Mouse (Mus musculus) heart, embryonic 16.5 days (tissue): ENCODE results near the gene Zfp949. TPM values are rescaled to one million over a fixed set of nuclear protein-coding genes. Genes with fewer than 3 reads are reported as not detected.
"Not testable (repeated sequence)": the region's sequence is repeated elsewhere in the genome, so short reads cannot be mapped to it uniquely, and the experiment has no call there.

Experiments
- ATAC-seq: fragments of 200-750 bp; cut with Nextera tagmentation; replicated peaks from 2 replicates; pipeline ENCODE4 v1.8.0; 2017; ENCODE audit warnings: moderate number of reproducible peaks; ENCODE audit not compliant: insufficient read depth, low FRiP score; ENCODE audit errors: extremely low read depth
- H3K27ac ChIP-seq: fragments of 300-500 bp; sonication (generic); 2 replicates; pipeline ENCODE4 v1.5.1; 2014; ENCODE audit warnings: mild to moderate bottlenecking, low read length, control low read depth, moderate library complexity
- H3K27me3 ChIP-seq: fragments of 300-500 bp; sonication (generic); 2 replicates; pipeline ENCODE4 v1.6.1; 2014; ENCODE audit warnings: low read length, mixed read lengths; ENCODE audit not compliant: control insufficient read depth, insufficient read depth
- H3K36me3 ChIP-seq: fragments of 300-500 bp; sonication (generic); 2 replicates; pipeline ENCODE4 v1.6.1; 2014; ENCODE audit not compliant: control insufficient read depth, insufficient read depth
- H3K4me1 ChIP-seq: fragments of 300-500 bp; sonication (generic); 2 replicates; pipeline ENCODE4 v1.6.1; 2014; ENCODE audit warnings: low read length, mixed read lengths; ENCODE audit not compliant: control insufficient read depth, insufficient read depth
- H3K4me2 ChIP-seq: fragments of 300-500 bp; sonication (generic); 2 replicates; pipeline ENCODE4 v1.6.1; 2014; ENCODE audit warnings: low read depth, mild to moderate bottlenecking, control low read depth, low read length
- H3K4me3 ChIP-seq: fragments of 300-500 bp; sonication (generic); 2 replicates; pipeline ENCODE4 v1.5.1; 2014; ENCODE audit warnings: mild to moderate bottlenecking, control low read depth, low read length
- H3K9ac ChIP-seq: fragments of 300-500 bp; sonication (generic); 2 replicates; pipeline ENCODE4 v1.6.1; 2014; ENCODE audit warnings: low read length, control low read depth
- H3K9me3 ChIP-seq: fragments of 300-500 bp; sonication (generic); replicated peaks from 2 replicates; pipeline ENCODE4 v1.6.1; 2016; ENCODE audit warnings: low read length; ENCODE audit not compliant: control insufficient read depth
- WGBS: fragments of 180-500 bp; shearing (Covaris S2); extraction: QIAGEN DNeasy Blood & Tissue Kit; methylation state at CpG from one replicate; pipeline ENCODE4 v1.1.7; 2014; 5-methylcytosine and 5-hydroxymethylcytosine counted together
- polyA plus RNA-seq: library from polyadenylated mRNA; unstranded; fragments of >200 nt; fragmentation: Nextera tagmentation; extraction: Ambion mirVana; gene quantifications from 2 replicates; pipeline ENCODE4 v1.2.1, GENCODE M21; 2015

The Zfp949 gene
- polyA plus RNA-seq, 1 experiment from 2014 or later: 8.9 TPM

GRCm38 (mm10) chr9:88553071-88553470 is 5.3 kb downstream of the Zfp949 start:
- peaks cover 10% of the 10 kb centered on the region for H3K4me1 ChIP-seq
- no peak overlapping the region for H3K27ac ChIP-seq
- no peak overlapping the region for H3K4me2 ChIP-seq
- H3K27me3 ChIP-seq: no peaks in the 10 kb centered on the region
- WGBS: 99% methylated on average over 14 of the region's 14 CpGs
- H3K9ac ChIP-seq: no peak overlapping the region
- peaks cover 14% of the 10 kb centered on the region for H3K36me3 ChIP-seq
- no peak for ATAC-seq
- H3K9me3 ChIP-seq: no peaks in the 10 kb centered on the region
- no peak overlapping the region for H3K4me3 ChIP-seq

GRCm38 (mm10) chr9:88558146-88558545 is 10.3 kb downstream of the Zfp949 start:
- no peak for ATAC-seq
- no peak overlapping the region for H3K9ac ChIP-seq
- H3K27ac ChIP-seq: no peak overlapping the region
- no peak overlapping the region for H3K4me2 ChIP-seq
- 89% methylated on average over 4 of the region's 4 CpGs for WGBS
- H3K4me1 ChIP-seq: no peaks in the 10 kb centered on the region
- peaks cover 26% of the 10 kb centered on the region for H3K36me3 ChIP-seq
- peaks cover 2% of the 10 kb centered on the region; the same call in 1 of the 2 replicates for H3K9me3 ChIP-seq
- no peak overlapping the region for H3K4me3 ChIP-seq
- H3K27me3 ChIP-seq: no peaks in the 10 kb centered on the region

GRCm38 (mm10) chr9:88561476-88561875 is 13.7 kb downstream of the Zfp949 start:
- not testable (repeated sequence) for H3K4me1 ChIP-seq, H3K9ac ChIP-seq, H3K9me3 ChIP-seq, H3K4me3 ChIP-seq, ATAC-seq, H3K27ac ChIP-seq, H3K27me3 ChIP-seq, H3K4me2 ChIP-seq
- WGBS: 94% methylated on average over 2 of the region's 2 CpGs
- H3K36me3 ChIP-seq: peaks cover 28% of the 10 kb centered on the region

GRCm38 (mm10) chr9:88570471-88570870 is 22.7 kb downstream of the Zfp949 start:
- not testable (repeated sequence) for H3K27ac ChIP-seq, ATAC-seq, H3K9ac ChIP-seq, H3K27me3 ChIP-seq, H3K4me3 ChIP-seq, H3K4me1 ChIP-seq, H3K4me2 ChIP-seq
- peaks cover 30% of the 10 kb centered on the region for H3K9me3 ChIP-seq
- 90% methylated on average over 3 of the region's 3 CpGs for WGBS
- H3K36me3 ChIP-seq: peaks cover 40% of the 10 kb centered on the region

GRCm38 (mm10) chr9:88580591-88580990 is 32.8 kb downstream of the Zfp949 start, which contains the start of gene Trim43a:
Trim43a (plus strand) TSS chr9:88580891.
- H3K4me2 ChIP-seq, ATAC-seq, H3K27ac ChIP-seq, H3K36me3 ChIP-seq, H3K9ac ChIP-seq, H3K4me3 ChIP-seq, H3K27me3 ChIP-seq, H3K4me1 ChIP-seq, H3K9me3 ChIP-seq: not testable (repeated sequence)
- 72% methylated on average over 2 of the region's 2 CpGs for WGBS

- H3K36me3 ChIP-seq, H3K4me1 ChIP-seq, ATAC-seq, H3K4me3 ChIP-seq, H3K27ac ChIP-seq, H3K9ac ChIP-seq, H3K9me3 ChIP-seq, H3K4me2 ChIP-seq, H3K27me3 ChIP-seq: not testable (repeated sequence)
- WGBS: 79% methylated on average over 6 of the region's 6 CpGs
Measured at GRCm38 (mm10) chr9:88593708-88594107, 45.9 kb downstream of the Zfp949 start.

GRCm38 (mm10) chr9:88599206-88600162 is 51.7 kb downstream of the Zfp949 start:
- H3K9me3 ChIP-seq, H3K27me3 ChIP-seq, H3K36me3 ChIP-seq, H3K4me1 ChIP-seq: not testable (repeated sequence)
- H3K4me2 ChIP-seq: peak overlapping the region; percentile 66
- peak; percentile 99 for ATAC-seq
- WGBS: 1% methylated on average over 46 of the region's 50 CpGs
- H3K4me3 ChIP-seq: peak overlapping the region; percentile 51
- peak overlapping the region; percentile 62 for H3K9ac ChIP-seq
- peak overlapping the region; percentile 75 for H3K27ac ChIP-seq

Other genes starting within 250 kb of the Zfp949 start
- gene Nt5e, start 220.8 kb upstream of the Zfp949 start, polyA plus RNA-seq: 4.6 and 5.8 TPM in 2 replicates
- 30.4 and 34.9 TPM in 2 replicates for gene Snx14, start 109.1 kb upstream of the Zfp949 start, polyA plus RNA-seq
- gene Gm20537, start 91.4 kb upstream of the Zfp949 start, polyA plus RNA-seq: 0.30 and 0.59 TPM in 2 replicates
- gene Syncrip, start 65.4 kb upstream of the Zfp949 start, polyA plus RNA-seq: 49.1 and 55.1 TPM in 2 replicates
- gene Trim43a, start 32.9 kb downstream of the Zfp949 start, polyA plus RNA-seq: 0.14 and 0.37 TPM in 2 replicates
- gene Mthfsl, start 172.3 kb downstream of the Zfp949 start, polyA plus RNA-seq: 32.4 and 35.1 TPM in 2 replicates
- gene Bcl2a1d, start 183.9 kb downstream of the Zfp949 start, polyA plus RNA-seq: 0.69 and 1.6 TPM in 2 replicates